Mouse (Mus musculus) thymus, adult 2 months (tissue): Measurements from ENCODE around the gene Lce1d. TPM values are rescaled to one million over a fixed set of nuclear protein-coding genes. Genes with fewer than 3 reads are reported as not detected.

Experiments
- DNase-seq: peaks from one replicate; pipeline ENCODE4 v3.0.0; 2021
- H3K27ac ChIP-seq: fragments of 200-500 bp; 2 replicates; pipeline ENCODE4 v1.5.1; 2012; ENCODE audit warnings: low read length, control low read depth; ENCODE audit not compliant: control insufficient read depth, insufficient read depth
- H3K27me3 ChIP-seq: fragments of 200-500 bp; 2 replicates; pipeline ENCODE4 v1.6.1; 2012; ENCODE audit warnings: mild to moderate bottlenecking, low read length, moderate library complexity, mixed read lengths; ENCODE audit not compliant: control insufficient read depth, insufficient read depth
- H3K36me3 ChIP-seq: fragments of 200-500 bp; 2 replicates; pipeline ENCODE4 v1.6.1; 2012; ENCODE audit warnings: mild to moderate bottlenecking, low read length, moderate library complexity; ENCODE audit not compliant: control insufficient read depth, insufficient read depth
- H3K4me1 ChIP-seq: fragments of 200-500 bp; replicated peaks from 2 replicates; pipeline ENCODE4 v1.6.1; 2012; ENCODE audit warnings: low read length; ENCODE audit not compliant: control insufficient read depth, insufficient read depth
- H3K4me3 ChIP-seq: fragments of 200-500 bp; 2 replicates; pipeline ENCODE4 v1.5.1; 2012; ENCODE audit warnings: mild to moderate bottlenecking, low read length, control low read depth, moderate library complexity; ENCODE audit not compliant: control insufficient read depth, insufficient read depth
- CTCF ChIP-seq: fragments of 200-500 bp; IDR thresholded peaks from 2 replicates; pipeline ENCODE4 v1.5.1; 2012; ENCODE audit warnings: mild to moderate bottlenecking, control low read depth, low read length, moderate library complexity, borderline replicate concordance; ENCODE audit not compliant: control insufficient read depth, poor library complexity, insufficient read depth; ENCODE audit errors: extremely low read depth
- POLR2A ChIP-seq: fragments of 200-500 bp; IDR thresholded peaks from 2 replicates; pipeline ENCODE4 v1.6.1; 2012; ENCODE audit warnings: mild to moderate bottlenecking, low read length, control low read depth, moderate library complexity; ENCODE audit not compliant: control insufficient read depth, poor library complexity, insufficient read depth; ENCODE audit errors: extremely low read depth
- WGBS: fragments of 180-500 bp; shearing (Covaris S2); methylation state at CpG from one replicate; pipeline ENCODE4 v1.1.7; 2018; 5-methylcytosine and 5-hydroxymethylcytosine counted together
- polyA plus RNA-seq: library from polyadenylated mRNA; depleted of rRNA; stranded (reverse); fragments of >200 nt; gene quantifications from 2 replicates; pipeline ENCODE4 v1.2.3, GENCODE M21; 2012

Lce1d gene
- polyA plus RNA-seq, 1 experiment, result 0.96 TPM

- 84% methylated on average over 4 of the region's 4 CpGs for WGBS
- H3K27me3 ChIP-seq, result no peaks in the 10 kb centered on the region
- H3K36me3 ChIP-seq, result no peaks in the 10 kb centered on the region
- no peak within 1 kb of the TSS for H3K27ac ChIP-seq
- no peak for DNase-seq
- no peak for TF ChIP-seq POLR2A
- no peak for TF ChIP-seq CTCF
- H3K4me1 ChIP-seq, result no peaks in the 10 kb centered on the region
- H3K4me3 ChIP-seq, result no peak within 1 kb of the TSS
These were observed 8.1 kb downstream of the Lce1d start, which contains the start of gene Lce1c for GRCm38 (mm10) chr3:92678947-92679346. Gene Lce1c (plus strand): TSS chr3:92679247.

- no peaks in the 10 kb centered on the region for H3K36me3 ChIP-seq
- H3K27ac ChIP-seq, result no peak within 1 kb of the TSS
- no peaks in the 10 kb centered on the region for H3K4me1 ChIP-seq
- H3K27me3 ChIP-seq, result no peaks in the 10 kb centered on the region
- H3K4me3 ChIP-seq, result no peak within 1 kb of the TSS
- no peak for DNase-seq
- TF ChIP-seq CTCF (no peak), POLR2A (no peak)
These were observed 16.8 kb downstream of the Lce1d start, which contains the start of gene Lce1a2 for GRCm38 (mm10) chr3:92670215-92670614. Gene Lce1a2 (minus strand): TSS chr3:92670315.

- no peaks in the 10 kb centered on the region for H3K4me1 ChIP-seq
- TF ChIP-seq POLR2A (no peak), CTCF (no peak)
- no peak within 1 kb of the TSS for H3K27ac ChIP-seq
- H3K36me3 ChIP-seq, result no peaks in the 10 kb centered on the region
- H3K27me3 ChIP-seq, result no peaks in the 10 kb centered on the region
- no peak within 1 kb of the TSS for H3K4me3 ChIP-seq
- no peak for DNase-seq
These were observed 30.2 kb downstream of the Lce1d start, which contains the start of gene Lce1b for GRCm38 (mm10) chr3:92656826-92657225. Gene Lce1b (minus strand): TSS chr3:92656926.

- no peak within 1 kb of the TSS for H3K4me3 ChIP-seq
- H3K27me3 ChIP-seq, result no peaks in the 10 kb centered on the region
- TF ChIP-seq POLR2A (no peak), CTCF (no peak)
- H3K36me3 ChIP-seq, result no peaks in the 10 kb centered on the region
- no peak within 1 kb of the TSS for H3K27ac ChIP-seq
- 82% methylated on average over 1 of the region's 1 CpGs for WGBS
- DNase-seq, result no peak
- H3K4me1 ChIP-seq, result no peaks in the 10 kb centered on the region
These were observed 38.8 kb downstream of the Lce1d start, which contains the start of gene Lce1a1 for GRCm38 (mm10) chr3:92648207-92648606. Gene Lce1a1 (minus strand): TSS chr3:92648307.

- TF ChIP-seq CTCF (no peak), POLR2A (no peak)
- Histone ChIP-seq H3K36me3 (no peaks in the 10 kb centered on the region), H3K4me1 (no peaks in the 10 kb centered on the region), H3K4me3 (no peak overlapping the region), H3K27me3 (no peaks in the 10 kb centered on the region), H3K27ac (no peak overlapping the region)
- 95% methylated on average over 15 of the region's 15 CpGs for WGBS
- DNase-seq, result no peak
These were observed 47.2 kb downstream of the Lce1d start for GRCm38 (mm10) chr3:92639854-92640253.

- H3K27me3 ChIP-seq, result no peaks in the 10 kb centered on the region
- TF ChIP-seq CTCF, result no peak
- no peak for TF ChIP-seq POLR2A
- 90% methylated on average over 3 of the region's 3 CpGs for WGBS
- H3K4me3 ChIP-seq, result no peak overlapping the region
- no peaks in the 10 kb centered on the region for H3K4me1 ChIP-seq
- no peak for DNase-seq
- H3K27ac ChIP-seq, result no peak overlapping the region
- no peaks in the 10 kb centered on the region for H3K36me3 ChIP-seq
These were observed 48.4 kb downstream of the Lce1d start for GRCm38 (mm10) chr3:92638653-92638991.
